Mouse (Mus musculus): ENCODE measurements around the gene Dhx15. TPM values are rescaled to one million over a fixed set of nuclear protein-coding genes. Genes with fewer than 3 reads are reported as not detected.

Dhx15 gene
- total RNA-seq, 2 experiments from 2014 or later, result 87.0 to 93.2 TPM

- peak; percentile 33 to 35 for DNase-seq (ENCODE audit: extremely low spot score in 1 of 2, low spot score in 1 of 2)
Observed at GRCm38 (mm10) chr5:52112953-52113841, 77.1 kb downstream of the Dhx15 start.

- no peak for DNase-seq (ENCODE audit: extremely low spot score in 1 of 2, low spot score in 1 of 2)
Observed at GRCm38 (mm10) chr5:52112191-52112760, 78.0 kb downstream of the Dhx15 start.

GRCm38 (mm10) chr5:52110808-52111663 is 79.3 kb downstream of the Dhx15 start:
- no peak for DNase-seq (ENCODE audit: extremely low spot score in 1 of 2, low spot score in 1 of 2)

Small RNA genes lying within 50 kb of the gene (microRNA-seq; reads per million reads assigned to microRNA genes)
- 0 to 0.20 reads per million in 2 experiments for gene Mir6417

Other genes with a start within 250 kb of the Dhx15 start
- 1 to 10 TPM; 6.1 to 6.3 TPM for gene Sod3, start 173.3 kb upstream of the Dhx15 start, total RNA-seq (2021)